Mouse (Mus musculus): ENCODE data around the gene Krtcap3. TPM values are rescaled to one million over a fixed set of nuclear protein-coding genes. Genes with fewer than 3 reads are reported as not detected.

The Krtcap3 gene
- polyA plus RNA-seq, 1 experiment = 25.0 TPM

- no peak overlapping the region for H3K27ac ChIP-seq (ENCODE audit: insufficient read depth, low read length)
- DNase-seq (ENCODE audit: low read depth in 1 of 2, low spot score in 2 of 2) = no peak
Observed at GRCm38 (mm10) chr5:31297981-31298380, 46.5 kb downstream of the Krtcap3 start.

GRCm38 (mm10) chr5:31298486-31298885 lies 47.0 kb downstream of the Krtcap3 start:
- peaks cover 7% of the 10 kb centered on the region; the same call in 1 of the 2 replicates for H3K4me1 ChIP-seq (ENCODE audit: control insufficient read depth, insufficient read depth, insufficient read length)
- no peak overlapping the region for H3K27ac ChIP-seq (ENCODE audit: insufficient read depth, low read length)
- H3K36me3 ChIP-seq (ENCODE audit: control insufficient read depth, insufficient read depth, low read length) = no peaks in the 10 kb centered on the region
- H3K27me3 ChIP-seq (ENCODE audit: control insufficient read depth, insufficient read depth, low read length) = peaks cover 15% of the 10 kb centered on the region
- H3K4me3 ChIP-seq (ENCODE audit: extremely low read depth, insufficient read depth, insufficient read length) = no peak overlapping the region
- TF ChIP-seq POLR2A (IDR thresholded peaks at IDR 0.05; ENCODE audit: low read depth, low read length) (no peak), CTCF (IDR thresholded peaks at IDR 0.05; ENCODE audit: extremely low read depth, insufficient read depth, insufficient read length, insufficient replicate concordance) (no peak)
- DNase-seq (ENCODE audit: low read depth in 1 of 2, low spot score in 2 of 2) = no peak
- 15% methylated on average over 2 of the region's 2 CpGs for WGBS

More at GRCm38 (mm10) chr5:31297981-31298380, 46.5 kb downstream of the Krtcap3 start:
- H3K4me3 ChIP-seq (ENCODE audit: extremely low read depth, insufficient read depth, insufficient read length) = no peak overlapping the region
- H3K27me3 ChIP-seq (ENCODE audit: control insufficient read depth, insufficient read depth, low read length) = peaks cover 15% of the 10 kb centered on the region
- H3K36me3 ChIP-seq (ENCODE audit: control insufficient read depth, insufficient read depth, low read length) = no peaks in the 10 kb centered on the region
- 65% methylated on average over 3 of the region's 3 CpGs for WGBS
- peaks cover 7% of the 10 kb centered on the region; the same call in 1 of the 2 replicates for H3K4me1 ChIP-seq (ENCODE audit: control insufficient read depth, insufficient read depth, insufficient read length)
- no peak for TF ChIP-seq CTCF (IDR thresholded peaks at IDR 0.05; ENCODE audit: extremely low read depth, insufficient read depth, insufficient read length, insufficient replicate concordance)
- TF ChIP-seq POLR2A (IDR thresholded peaks at IDR 0.05; ENCODE audit: low read depth, low read length) = no peak

- DNase-seq (ENCODE audit: low read depth in 1 of 2, low spot score in 2 of 2) = no peak
- no peak for TF ChIP-seq POLR2A (IDR thresholded peaks at IDR 0.05; ENCODE audit: low read depth, low read length)
- TF ChIP-seq CTCF (IDR thresholded peaks at IDR 0.05; ENCODE audit: extremely low read depth, insufficient read depth, insufficient read length, insufficient replicate concordance) = no peak
- Histone ChIP-seq H3K36me3 (ENCODE audit: control insufficient read depth, insufficient read depth, low read length) (no peaks in the 10 kb centered on the region), H3K27ac (ENCODE audit: insufficient read depth, low read length) (no peak overlapping the region), H3K4me3 (ENCODE audit: extremely low read depth, insufficient read depth, insufficient read length) (no peak overlapping the region), H3K27me3 (ENCODE audit: control insufficient read depth, insufficient read depth, low read length) (peaks cover 6% of the 10 kb centered on the region), H3K4me1 (ENCODE audit: control insufficient read depth, insufficient read depth, insufficient read length) (no peaks in the 10 kb centered on the region; the same call in 1 of the 2 replicates)
- 51% methylated on average over 8 of the region's 8 CpGs for WGBS
Observed at GRCm38 (mm10) chr5:31301866-31302265, 50.4 kb downstream of the Krtcap3 start.

Other genes with a start within 250 kb of the Krtcap3 start
- 43.9 and 53.5 TPM in 2 replicates for gene Atraid, start 203.4 kb upstream of the Krtcap3 start, polyA plus RNA-seq (2012; rRNA removed)
- gene Slc5a6, start 202.8 kb upstream of the Krtcap3 start, polyA plus RNA-seq (2012; rRNA removed) = 16.0 and 16.3 TPM in 2 replicates
- 44.0 and 52.5 TPM in 2 replicates for gene Cad, start 196.9 kb upstream of the Krtcap3 start, polyA plus RNA-seq (2012; rRNA removed)
- not detected in 2 replicates for gene Dnajc5g, start 145.4 kb upstream of the Krtcap3 start, polyA plus RNA-seq (2012; rRNA removed)
- 0.08 and 0.09 TPM in 2 replicates for gene Slc30a3, start 143.5 kb upstream of the Krtcap3 start, polyA plus RNA-seq (2012; rRNA removed)
- gene Trim54, start 135.0 kb upstream of the Krtcap3 start, polyA plus RNA-seq (2012; rRNA removed) = not detected in 2 replicates
- gene Ucn, start 112.9 kb upstream of the Krtcap3 start, polyA plus RNA-seq (2012; rRNA removed) = not detected in 2 replicates
- gene Mpv17, start 97.4 kb upstream of the Krtcap3 start, polyA plus RNA-seq (2012; rRNA removed) = 32.0 and 34.9 TPM in 2 replicates
- 1.4 and 2.1 TPM in 2 replicates for gene Gm29609, start 71.8 kb upstream of the Krtcap3 start, polyA plus RNA-seq (2012; rRNA removed)
- gene Gtf3c2, start 71.5 kb upstream of the Krtcap3 start, polyA plus RNA-seq (2012; rRNA removed) = 47.3 and 48.9 TPM in 2 replicates
- gene Snx17, start 58.5 kb upstream of the Krtcap3 start, polyA plus RNA-seq (2012; rRNA removed) = 58.4 and 66.9 TPM in 2 replicates
- gene Eif2b4, start 58.3 kb upstream of the Krtcap3 start, polyA plus RNA-seq (2012; rRNA removed) = 31.9 and 40.4 TPM in 2 replicates
- 49.3 and 79.8 TPM in 2 replicates for gene Zfp513, start 49.4 kb upstream of the Krtcap3 start, polyA plus RNA-seq (2012; rRNA removed)
- 65.7 and 110 TPM in 2 replicates for gene Ppm1g, start 31.0 kb upstream of the Krtcap3 start, polyA plus RNA-seq (2012; rRNA removed)
- 148 and 199 TPM in 2 replicates for gene Nrbp1, start 10.8 kb upstream of the Krtcap3 start, polyA plus RNA-seq (2012; rRNA removed)
- gene Gm9970, start 10.5 kb upstream of the Krtcap3 start, polyA plus RNA-seq (2012; rRNA removed) = 0.27 and 0.29 TPM in 2 replicates
- gene Ift172, start 39.4 kb downstream of the Krtcap3 start, polyA plus RNA-seq (2012; rRNA removed) = 17.0 and 18.4 TPM in 2 replicates
- gene Fndc4, start 44.4 kb downstream of the Krtcap3 start, polyA plus RNA-seq (2012; rRNA removed) = 3.6 and 4.9 TPM in 2 replicates
- 0.08 TPM in 1 of 2 replicates, not detected in the other for gene Gckr, start 45.8 kb downstream of the Krtcap3 start, polyA plus RNA-seq (2012; rRNA removed)
- gene Zfp512, start 200.7 kb downstream of the Krtcap3 start, polyA plus RNA-seq (2012; rRNA removed) = 9.1 and 9.6 TPM in 2 replicates
- not detected in 2 replicates for gene 4930548H24Rik, start 234.0 kb downstream of the Krtcap3 start, polyA plus RNA-seq (2012; rRNA removed)
- 9.4 and 11.0 TPM in 2 replicates for gene Gpn1, start 243.1 kb downstream of the Krtcap3 start, polyA plus RNA-seq (2012; rRNA removed)